Mouse (Mus musculus): Measurements from ENCODE around the gene Mapk1.

- no peak for TF ChIP-seq POLR2A (IDR thresholded peaks at IDR 0.05; ENCODE audit: low read depth, low read length)
- TF ChIP-seq CTCF (IDR thresholded peaks at IDR 0.05; ENCODE audit: borderline replicate concordance, insufficient read depth, low read length): no peak
Measured at GRCm38 (mm10) chr16:17012583-17012982, 29.4 kb downstream of the Mapk1 start.

Data from embryonic fibroblast, embryonic 13.5 days (primary cell).